Mouse (Mus musculus): ENCODE data around the gene Tmed1.

DNA sequence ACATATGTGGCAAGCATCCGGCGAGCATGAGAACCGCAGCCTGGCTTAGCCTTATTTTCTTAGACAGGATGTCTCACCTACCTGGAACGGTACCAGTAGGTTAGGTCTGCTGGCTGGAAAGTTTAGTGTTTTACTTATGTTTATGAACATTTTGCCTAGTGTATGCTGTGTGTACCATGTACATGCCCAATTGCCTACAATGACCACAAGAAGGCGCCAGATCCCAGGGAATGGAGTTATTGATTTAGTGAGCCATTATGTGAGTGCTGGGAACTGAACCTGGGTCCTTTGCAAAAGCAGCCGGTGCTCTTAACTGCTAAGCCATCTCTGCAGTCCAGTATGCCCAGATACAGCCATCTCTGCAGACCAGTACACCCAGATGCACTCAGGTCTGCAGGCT, 32.3 kb downstream of the Tmed1 start:
- TF ChIP-seq CTCF (conservative IDR thresholded peaks at IDR 0.05; ENCODE audit: insufficient read depth, insufficient read length, low read depth, low read length), result no peak
- no peak for TF ChIP-seq POLR2A (IDR thresholded peaks at IDR 0.05; ENCODE audit: low read depth, low read length)

All from kidney, adult 2 months (tissue).